Mouse (Mus musculus) left cerebral cortex, adult 2 months (tissue): ENCODE measurements around the gene Gsg1l. TPM values are rescaled to one million over a fixed set of nuclear protein-coding genes. Genes with fewer than 3 reads are reported as not detected.

ENCODE experiments used
- DNase-seq, 2 experiments: peaks; one replicate each; pipeline ENCODE4 v3.0.0; 2021 to 2022; ENCODE audit warnings: low spot score in 2 of 2, mixed read lengths in 1 of 2; ENCODE audit errors: extremely low spot score in 1 of 2
- H3K27ac ChIP-seq: fragments of 200-600 bp; 2 replicates; pipeline ENCODE4 v1.8.1; 2022
- H3K4me3 ChIP-seq: fragments of 200-600 bp; 2 replicates; pipeline ENCODE4 v1.8.1; 2022
- CTCF ChIP-seq: fragments of 200-600 bp; IDR thresholded peaks from 2 replicates; pipeline ENCODE4 v1.8.1; 2022; ENCODE audit warnings: antibody characterized with exemption, mild to moderate bottlenecking, moderate library complexity
- intact Hi-C: fragments of 180-260 bp; cut with DNase I; formaldehyde crosslinking; loops from one replicate; pipeline ENCODE4 v1.15.1; 2025
- total RNA-seq, 2 experiments: library from RNA; stranded (reverse); gene quantifications; 2 replicates each; pipeline ENCODE4 v1.2.3; 2021

The Gsg1l gene
- total RNA-seq, 2 experiments from 2014 or later, result 74.9 to 77.5 TPM

DNA sequence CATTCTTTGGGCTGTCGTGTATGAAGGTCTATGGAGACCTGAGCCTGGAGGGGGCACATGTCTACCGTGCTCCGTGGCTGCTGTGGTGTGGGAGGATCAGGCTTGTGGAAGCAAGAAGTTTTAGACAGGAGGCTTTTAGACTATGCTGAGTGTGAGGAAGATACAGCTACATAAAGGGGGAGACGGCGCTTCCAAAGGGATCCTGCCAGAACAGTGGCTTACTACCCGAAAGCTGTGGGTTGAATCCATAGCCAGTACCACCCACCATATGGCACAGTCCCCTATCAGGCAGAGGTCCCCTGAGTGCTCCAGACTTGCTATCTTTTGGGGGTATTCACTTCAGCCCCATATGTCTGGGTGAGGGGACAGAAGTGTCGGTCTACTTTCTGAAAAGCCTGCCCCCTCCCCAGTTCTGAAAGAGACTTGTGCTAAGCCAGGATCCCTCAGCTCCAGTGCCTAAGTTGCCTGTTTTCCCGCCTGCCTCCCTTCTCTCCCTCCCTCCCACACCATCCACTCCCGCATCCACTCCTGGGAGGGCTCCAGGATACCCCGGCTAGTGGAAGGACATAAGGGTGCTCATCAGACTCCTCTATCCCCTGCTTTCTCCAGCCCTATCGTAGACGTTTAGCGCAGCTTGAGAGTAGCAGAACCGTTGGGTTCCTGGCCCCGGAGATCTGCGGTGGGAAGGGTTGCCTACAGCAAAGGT lies 1.1 kb downstream of the Gsg1l start:
- DNase-seq, result peak in 1 of 2 experiments; percentile 51
- peak overlapping the region; percentile 87 for H3K27ac ChIP-seq
- no peak for TF ChIP-seq CTCF
- peak overlapping the region; percentile 70 for H3K4me3 ChIP-seq
- intact Hi-C loops, result loop anchor here (1.0 to 5.0 kb wide), 5 partner anchors 44 to 389 kb away; no protein-coding TSS in a partner anchor

- Histone ChIP-seq H3K27ac (no peak overlapping the region), H3K4me3 (no peak overlapping the region)
- intact Hi-C loops, result no loop called here
- TF ChIP-seq CTCF, result no peak
- no peak for DNase-seq
These were observed 5.3 kb downstream of the Gsg1l start for GRCm38 (mm10) chr7:126076935-126077334.

- Histone ChIP-seq H3K4me3 (no peak overlapping the region), H3K27ac (no peak overlapping the region)
- intact Hi-C loops, result no loop called here
- DNase-seq, result no peak
- no peak for TF ChIP-seq CTCF
These were observed 7.2 kb downstream of the Gsg1l start for GRCm38 (mm10) chr7:126075058-126075457.

- TF ChIP-seq CTCF, result no peak; the same call in 1 of the 2 replicates
- Histone ChIP-seq H3K27ac (no peak overlapping the region), H3K4me3 (no peak overlapping the region)
- no peak for DNase-seq
- intact Hi-C loops, result no loop called here
These were observed 11.9 kb downstream of the Gsg1l start for GRCm38 (mm10) chr7:126070321-126070720.

- H3K4me3 ChIP-seq, result no peak overlapping the region
- intact Hi-C loops, result no loop called here
- peak in 1 of 2 experiments; percentile 47 for DNase-seq
- no peak for TF ChIP-seq CTCF
- peak overlapping the region; percentile 4; the same call in 1 of the 2 replicates for H3K27ac ChIP-seq
These were observed 15.4 kb downstream of the Gsg1l start for GRCm38 (mm10) chr7:126066777-126067176.

GRCm38 (mm10) chr7:126065243-126065876 lies 16.9 kb downstream of the Gsg1l start:
- intact Hi-C loops, result no loop called here
- DNase-seq, result no peak
- no peak overlapping the region for H3K27ac ChIP-seq
- H3K4me3 ChIP-seq, result no peak overlapping the region
- no peak for TF ChIP-seq CTCF

DNA sequence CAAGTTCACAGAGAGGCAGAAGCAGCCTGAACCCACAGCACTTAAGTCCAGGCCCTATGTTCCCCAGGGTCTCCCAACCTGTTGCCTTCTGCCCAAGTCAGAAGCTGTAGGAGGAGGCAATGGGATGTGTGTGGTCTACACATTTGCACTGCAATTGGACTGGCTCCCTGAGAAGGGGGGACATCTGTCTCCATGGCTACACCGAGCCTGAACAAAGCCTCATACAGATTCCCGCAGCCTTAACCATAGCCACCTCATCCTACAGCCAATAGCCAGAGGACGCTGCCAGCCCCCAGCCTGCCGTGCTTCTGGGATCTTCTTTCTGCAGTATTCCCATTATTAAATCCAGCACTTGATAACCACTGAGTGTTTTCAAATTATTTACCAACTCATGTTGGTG lies 20.0 kb downstream of the Gsg1l start:
- no peak for DNase-seq
- Histone ChIP-seq H3K4me3 (no peak overlapping the region), H3K27ac (no peak overlapping the region)
- TF ChIP-seq CTCF, result no peak
- intact Hi-C loops, result no loop called here

GRCm38 (mm10) chr7:126058918-126059317 lies 23.3 kb downstream of the Gsg1l start:
- no peak for TF ChIP-seq CTCF
- H3K27ac ChIP-seq, result no peak overlapping the region
- intact Hi-C loops, result no loop called here
- H3K4me3 ChIP-seq, result no peak overlapping the region
- DNase-seq, result no peak

GRCm38 (mm10) chr7:126057332-126057914 lies 24.8 kb downstream of the Gsg1l start:
- DNase-seq, result no peak
- intact Hi-C loops, result no loop called here
- TF ChIP-seq CTCF, result no peak

GRCm38 (mm10) chr7:126054574-126054973 lies 27.6 kb downstream of the Gsg1l start:
- intact Hi-C loops, result no loop called here
- H3K27ac ChIP-seq, result no peak overlapping the region
- DNase-seq, result no peak
- H3K4me3 ChIP-seq, result no peak overlapping the region
- no peak for TF ChIP-seq CTCF

More at GRCm38 (mm10) chr7:126057332-126057914, 24.8 kb downstream of the Gsg1l start:
- Histone ChIP-seq H3K4me3 (no peak overlapping the region), H3K27ac (no peak overlapping the region)

DNA sequence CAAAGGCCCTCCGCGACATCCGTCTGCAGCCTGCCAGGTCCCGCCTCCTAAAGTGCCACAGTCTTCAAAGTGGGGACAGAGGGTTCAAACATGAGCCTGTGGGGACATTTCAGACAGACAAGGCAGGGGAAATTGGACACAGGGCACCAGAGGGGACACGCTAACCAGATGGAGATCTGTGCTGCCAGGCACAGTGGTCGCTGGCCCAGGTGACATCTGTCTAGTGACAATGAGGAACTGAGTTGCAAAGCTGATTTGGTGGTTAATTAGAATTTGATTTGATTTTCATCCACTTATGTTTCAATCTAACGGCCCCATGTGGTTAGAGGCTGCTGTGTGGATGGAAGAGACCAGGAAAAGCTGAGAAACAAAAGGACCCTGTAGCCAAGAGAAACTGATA lies 28.6 kb downstream of the Gsg1l start:
- no peak overlapping the region for H3K4me3 ChIP-seq
- intact Hi-C loops, result no loop called here
- H3K27ac ChIP-seq, result no peak overlapping the region
- TF ChIP-seq CTCF, result no peak
- no peak for DNase-seq

GRCm38 (mm10) chr7:126051910-126052309 lies 30.3 kb downstream of the Gsg1l start:
- no peak for TF ChIP-seq CTCF
- intact Hi-C loops, result no loop called here
- Histone ChIP-seq H3K27ac (no peak overlapping the region), H3K4me3 (no peak overlapping the region)
- DNase-seq, result no peak
